Mouse (Mus musculus): ENCODE measurements at regions not wholly inside any gene's neighbourhood (a gene's known extent, or its start where the extent isn't known, plus 50 kb on each side); places are given as distances from the start of the nearest gene placed in this dataset.

GRCm38 (mm10) chr9:112826592-112826991 lies 590.9 kb upstream of the Arpp21 start:
- Histone ChIP-seq H3K4me3 (no peak overlapping the region), H3K27ac (replicated peaks) (no peak overlapping the region), H3K36me3 (no peaks in the 10 kb centered on the region), H3K9me3 (no peaks in the 10 kb centered on the region), H3K4me1 (0 out of 2 replicates have a peak, but pooled peaks cover 4% of the 10 kb centered on the region), H3K9ac (replicated peaks) (no peak overlapping the region), H3K4me2 (replicated peaks) (no peak overlapping the region), H3K27me3 (no peaks in the 10 kb centered on the region)
- no peak for ATAC-seq (replicated peaks)
- WGBS = 59% methylated on average over 5 of the region's 5 CpGs

- Histone ChIP-seq H3K9ac (replicated peaks) (no peak overlapping the region), H3K9me3 (no peaks in the 10 kb centered on the region), H3K4me2 (replicated peaks) (no peak overlapping the region), H3K36me3 (no peaks in the 10 kb centered on the region), H3K27me3 (no peaks in the 10 kb centered on the region), H3K27ac (replicated peaks) (no peak overlapping the region), H3K4me1 (no peaks in the 10 kb centered on the region), H3K4me3 (no peak overlapping the region)
- WGBS = 96% methylated on average over 1 of the region's 1 CpGs
- no peak for ATAC-seq (replicated peaks)
Measured at GRCm38 (mm10) chr9:112821940-112822339, 586.2 kb upstream of the Arpp21 start.

- no peaks in the 10 kb centered on the region for H3K4me1 ChIP-seq
- no peak overlapping the region for H3K9ac ChIP-seq (replicated peaks)
- no peaks in the 10 kb centered on the region for H3K27me3 ChIP-seq
- H3K4me3 ChIP-seq = no peak overlapping the region
- no peak overlapping the region for H3K4me2 ChIP-seq (replicated peaks)
- H3K36me3 ChIP-seq = no peaks in the 10 kb centered on the region
- WGBS = 50% methylated on average over 1 of the region's 1 CpGs
- no peak for ATAC-seq (replicated peaks)
- H3K9me3 ChIP-seq = no peaks in the 10 kb centered on the region
- no peak overlapping the region for H3K27ac ChIP-seq (replicated peaks)
Measured at GRCm38 (mm10) chr9:112811946-112812345, 576.2 kb upstream of the Arpp21 start.

- ATAC-seq (replicated peaks) = no peak
- Histone ChIP-seq H3K27me3 (no peaks in the 10 kb centered on the region), H3K9me3 (no peaks in the 10 kb centered on the region), H3K4me3 (no peak overlapping the region), H3K27ac (replicated peaks) (no peak overlapping the region), H3K36me3 (no peaks in the 10 kb centered on the region), H3K4me2 (replicated peaks) (no peak overlapping the region), H3K9ac (replicated peaks) (no peak overlapping the region), H3K4me1 (no peaks in the 10 kb centered on the region)
- WGBS = 30% methylated on average over 2 of the region's 2 CpGs
Measured at GRCm38 (mm10) chr9:112799583-112800220, 564.0 kb upstream of the Arpp21 start.

- 78% methylated on average over 2 of the region's 2 CpGs for WGBS
- H3K9me3 ChIP-seq = no peaks in the 10 kb centered on the region
- H3K4me2 ChIP-seq (replicated peaks) = no peak overlapping the region
- H3K9ac ChIP-seq (replicated peaks) = no peak overlapping the region
- no peaks in the 10 kb centered on the region for H3K4me1 ChIP-seq
- ATAC-seq (replicated peaks) = no peak
- no peak overlapping the region for H3K27ac ChIP-seq (replicated peaks)
- H3K27me3 ChIP-seq = no peaks in the 10 kb centered on the region
- H3K36me3 ChIP-seq = no peaks in the 10 kb centered on the region
- no peak overlapping the region for H3K4me3 ChIP-seq
Measured at GRCm38 (mm10) chr9:112793537-112793936, 557.8 kb upstream of the Arpp21 start.

GRCm38 (mm10) chr9:112771981-112772380 lies 536.2 kb upstream of the Arpp21 start:
- H3K4me1 ChIP-seq = no peaks in the 10 kb centered on the region
- H3K4me2 ChIP-seq (replicated peaks) = no peak overlapping the region
- no peaks in the 10 kb centered on the region for H3K9me3 ChIP-seq
- H3K36me3 ChIP-seq = no peaks in the 10 kb centered on the region
- no peak overlapping the region for H3K27ac ChIP-seq (replicated peaks)
- no peaks in the 10 kb centered on the region for H3K27me3 ChIP-seq
- ATAC-seq (replicated peaks) = no peak
- no peak overlapping the region for H3K9ac ChIP-seq (replicated peaks)
- H3K4me3 ChIP-seq = no peak overlapping the region
- 81% methylated on average over 3 of the region's 3 CpGs for WGBS

GRCm38 (mm10) chr9:112744616-112745015 lies 508.9 kb upstream of the Arpp21 start:
- Histone ChIP-seq H3K9ac (replicated peaks) (no peak overlapping the region), H3K9me3 (no peaks in the 10 kb centered on the region)
- WGBS = 68% methylated on average over 5 of the region's 5 CpGs

GRCm38 (mm10) chr9:112743871-112744590 lies 508.3 kb upstream of the Arpp21 start:
- H3K36me3 ChIP-seq = no peaks in the 10 kb centered on the region
- 76% methylated on average over 1 of the region's 1 CpGs for WGBS
- no peak overlapping the region for H3K9ac ChIP-seq (replicated peaks)
- H3K4me1 ChIP-seq = no peaks in the 10 kb centered on the region
- no peak overlapping the region for H3K27ac ChIP-seq (replicated peaks)
- H3K4me2 ChIP-seq (replicated peaks) = no peak overlapping the region
- no peaks in the 10 kb centered on the region for H3K27me3 ChIP-seq
- H3K9me3 ChIP-seq = no peaks in the 10 kb centered on the region
- ATAC-seq (replicated peaks) = no peak
- no peak overlapping the region for H3K4me3 ChIP-seq

More at GRCm38 (mm10) chr9:112744616-112745015, 508.9 kb upstream of the Arpp21 start:
- Histone ChIP-seq H3K27ac (replicated peaks) (no peak overlapping the region), H3K4me2 (replicated peaks) (no peak overlapping the region), H3K4me1 (no peaks in the 10 kb centered on the region), H3K27me3 (no peaks in the 10 kb centered on the region), H3K36me3 (no peaks in the 10 kb centered on the region), H3K4me3 (no peak overlapping the region)
- ATAC-seq (replicated peaks) = no peak

- no peak for ATAC-seq (replicated peaks)
- Histone ChIP-seq H3K27me3 (no peaks in the 10 kb centered on the region), H3K27ac (replicated peaks) (no peak overlapping the region), H3K9me3 (no peaks in the 10 kb centered on the region), H3K9ac (replicated peaks) (no peak overlapping the region), H3K36me3 (no peaks in the 10 kb centered on the region), H3K4me3 (no peak overlapping the region), H3K4me1 (peaks cover 8% of the 10 kb centered on the region; the same call in 1 of the 2 replicates), H3K4me2 (replicated peaks) (no peak overlapping the region)
Measured at GRCm38 (mm10) chr9:112735761-112736160, 500.0 kb upstream of the Arpp21 start.

- Histone ChIP-seq H3K4me1 (peaks cover 13% of the 10 kb centered on the region), H3K9me3 (no peaks in the 10 kb centered on the region), H3K9ac (replicated peaks) (no peak overlapping the region), H3K36me3 (no peaks in the 10 kb centered on the region), H3K27me3 (no peaks in the 10 kb centered on the region), H3K4me2 (replicated peaks) (0 out of 2 replicates have a peak overlapping the region, but pooled peaks have one; percentile 13), H3K27ac (replicated peaks) (no peak overlapping the region), H3K4me3 (no peak overlapping the region)
- no peak; the same call in 1 of the 2 replicates for ATAC-seq (replicated peaks)
- 19% methylated on average over 8 of the region's 8 CpGs for WGBS
Measured at GRCm38 (mm10) chr9:112725523-112725922, 489.8 kb upstream of the Arpp21 start.

GRCm38 (mm10) chr9:112725103-112725502 lies 489.4 kb upstream of the Arpp21 start:
- Histone ChIP-seq H3K4me2 (replicated peaks) (0 out of 2 replicates have a peak overlapping the region, but pooled peaks have one; percentile 13), H3K27me3 (no peaks in the 10 kb centered on the region), H3K4me3 (no peak overlapping the region), H3K36me3 (no peaks in the 10 kb centered on the region), H3K9me3 (no peaks in the 10 kb centered on the region), H3K9ac (replicated peaks) (no peak overlapping the region), H3K27ac (replicated peaks) (no peak overlapping the region), H3K4me1 (peaks cover 13% of the 10 kb centered on the region)
- WGBS = 6% methylated on average over 4 of the region's 4 CpGs
- ATAC-seq (replicated peaks) = no peak

GRCm38 (mm10) chr9:112723346-112723745 lies 487.6 kb upstream of the Arpp21 start:
- H3K9me3 ChIP-seq = no peaks in the 10 kb centered on the region

More at GRCm38 (mm10) chr9:112723346-112723745, 487.6 kb upstream of the Arpp21 start:
- H3K27ac ChIP-seq (replicated peaks) = 0 out of 2 replicates have a peak overlapping the region, but pooled peaks have one; percentile 5
- peaks cover 13% of the 10 kb centered on the region for H3K4me1 ChIP-seq
- no peak for ATAC-seq (replicated peaks)
- 77% methylated on average over 1 of the region's 1 CpGs for WGBS
- no peaks in the 10 kb centered on the region for H3K36me3 ChIP-seq
- no peak overlapping the region for H3K9ac ChIP-seq (replicated peaks)
- H3K27me3 ChIP-seq = no peaks in the 10 kb centered on the region
- no peak overlapping the region for H3K4me2 ChIP-seq (replicated peaks)
- H3K4me3 ChIP-seq = no peak overlapping the region

Data from forebrain, embryonic 15.5 days (tissue).